Mouse (Mus musculus) lung, adult 18-20 months (tissue): ENCODE data around the gene Tmem204.
"Not testable (repeated sequence)": the region's sequence is repeated elsewhere in the genome, so short reads cannot be mapped to it uniquely, and the experiment has no call there.

Experiments used
- DNase-seq, 2 experiments: peaks; one replicate each; pipeline ENCODE4 v3.0.0; 2022; ENCODE audit warnings: mixed read lengths in 2 of 2

Gene Tmem204

DNA sequence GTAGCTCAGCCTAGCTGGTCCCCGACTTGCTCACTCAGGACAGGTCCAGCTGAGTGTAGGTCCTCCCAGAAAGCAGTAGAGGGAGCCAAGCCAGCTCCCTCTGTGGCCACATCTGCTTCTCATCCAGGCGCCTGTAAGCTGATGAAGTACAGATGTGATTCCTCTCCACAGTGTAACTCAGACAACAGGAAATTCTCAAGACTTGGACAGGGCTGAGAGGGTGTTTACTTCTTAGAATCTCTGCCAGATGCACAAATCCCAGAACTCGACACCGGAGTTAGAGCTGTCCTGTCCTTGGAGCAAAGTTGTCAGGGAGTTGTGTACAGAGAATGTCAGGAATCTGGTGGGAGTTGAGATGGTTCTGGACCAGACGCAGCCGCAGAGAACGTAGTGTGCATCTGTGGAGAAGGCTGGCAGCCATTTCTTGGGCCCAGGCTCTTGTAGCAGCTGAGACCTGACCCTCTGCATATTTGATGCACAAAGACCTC, at the start of gene Tmem204:
Gene Tmem204 (minus strand): TSS at position 148 of the 488 bp plus-strand sequence.
- peak; percentile 71 to 77 for DNase-seq

DNA sequence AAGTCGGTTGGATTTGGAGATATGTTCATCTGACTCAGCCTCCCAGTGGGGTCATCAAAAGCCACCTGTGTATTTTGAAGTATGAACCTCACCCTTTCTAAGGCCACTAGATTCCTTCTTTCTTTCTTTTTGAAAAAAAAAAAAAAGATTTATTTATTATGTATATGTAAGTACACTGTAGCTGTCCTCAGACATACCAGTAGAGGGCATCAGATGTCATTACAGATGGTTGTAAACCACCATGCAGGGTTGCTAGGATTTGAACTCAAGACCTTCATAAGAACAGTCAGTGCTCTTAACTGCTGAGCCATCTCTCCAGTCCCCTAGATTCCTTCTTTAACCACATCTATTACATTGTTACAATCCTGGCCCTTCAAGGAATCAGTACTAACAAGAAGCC, 46.7 kb upstream of the Tmem204 start:
- no peak for DNase-seq

DNA sequence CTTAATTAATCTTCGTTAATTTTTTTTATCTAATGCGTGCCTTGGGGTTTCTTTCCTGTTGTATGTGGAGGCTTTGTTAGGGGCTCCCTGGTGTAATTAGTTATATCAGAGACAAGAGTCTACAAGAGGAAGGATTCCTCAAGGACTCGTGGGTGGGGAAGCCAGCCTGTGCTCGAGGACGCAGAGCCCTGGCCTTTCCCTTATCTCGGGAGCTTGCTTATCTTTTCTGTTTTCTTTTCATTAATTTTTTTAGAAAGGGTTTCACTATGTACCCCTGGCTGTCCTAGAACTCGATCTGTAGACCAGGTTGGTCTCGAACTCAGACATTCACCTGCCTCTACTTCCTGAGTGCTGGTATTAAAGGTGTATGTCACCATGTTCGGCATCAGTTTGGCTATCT, 44.3 kb upstream of the Tmem204 start:
- no peak for DNase-seq

DNA sequence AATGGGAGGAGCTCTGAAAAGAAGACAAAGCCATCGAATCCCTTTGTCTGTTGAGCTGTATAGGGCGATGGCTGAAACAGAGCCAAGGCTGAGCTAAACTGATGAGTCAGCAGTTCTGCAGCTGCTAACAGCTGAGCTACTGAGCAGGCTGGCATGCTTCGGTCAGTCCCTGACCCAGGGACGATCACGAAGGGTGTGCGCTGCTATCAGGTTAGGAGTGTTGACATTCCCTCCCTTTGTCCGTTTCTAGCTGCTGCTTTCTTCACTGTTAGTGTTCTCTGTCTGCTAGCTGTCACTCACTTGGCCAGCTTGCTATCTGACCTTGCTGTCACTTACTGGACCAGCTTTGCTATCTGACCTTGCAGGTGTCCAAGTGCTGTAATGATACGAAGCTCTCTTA, 43.7 kb upstream of the Tmem204 start:
- no peak for DNase-seq

- not testable (repeated sequence) for DNase-seq
Observed at GRCm38 (mm10) chr17:25125442-25126060, 42.2 kb upstream of the Tmem204 start.

DNA sequence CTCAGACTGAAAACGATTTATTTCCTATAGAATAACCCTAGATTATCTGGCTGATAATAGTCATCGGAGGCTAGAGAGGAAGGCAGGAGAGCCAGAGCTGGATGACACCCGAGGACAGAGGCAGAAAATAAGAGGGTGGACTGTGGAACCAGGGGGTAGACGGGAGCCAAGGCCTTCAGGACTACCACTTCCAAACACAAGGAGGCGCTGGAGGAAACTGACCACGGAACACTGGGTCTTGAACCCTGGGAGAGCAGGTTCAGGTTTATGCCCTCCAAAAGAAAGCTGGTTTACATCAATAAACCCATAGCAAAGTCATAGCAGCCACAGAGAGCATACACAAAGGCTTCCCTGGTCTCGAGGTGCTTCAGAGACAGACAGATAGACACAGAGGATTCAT, 40.6 kb upstream of the Tmem204 start:
- DNase-seq: no peak

GRCm38 (mm10) chr17:25120406-25120805, 37.0 kb upstream of the Tmem204 start, which contains the start of gene Ptx4:
TSS of gene Ptx4 (plus strand) at chr17:25120760.
- no peak for DNase-seq

- no peak for DNase-seq
Observed at GRCm38 (mm10) chr17:25117263-25117662, 33.9 kb upstream of the Tmem204 start.

GRCm38 (mm10) chr17:25115664-25116432, 32.5 kb upstream of the Tmem204 start, which contains the start of gene Telo2:
TSS of gene Telo2 (minus strand) at chr17:25115967.
- DNase-seq: peak; percentile 93 to 96

DNA sequence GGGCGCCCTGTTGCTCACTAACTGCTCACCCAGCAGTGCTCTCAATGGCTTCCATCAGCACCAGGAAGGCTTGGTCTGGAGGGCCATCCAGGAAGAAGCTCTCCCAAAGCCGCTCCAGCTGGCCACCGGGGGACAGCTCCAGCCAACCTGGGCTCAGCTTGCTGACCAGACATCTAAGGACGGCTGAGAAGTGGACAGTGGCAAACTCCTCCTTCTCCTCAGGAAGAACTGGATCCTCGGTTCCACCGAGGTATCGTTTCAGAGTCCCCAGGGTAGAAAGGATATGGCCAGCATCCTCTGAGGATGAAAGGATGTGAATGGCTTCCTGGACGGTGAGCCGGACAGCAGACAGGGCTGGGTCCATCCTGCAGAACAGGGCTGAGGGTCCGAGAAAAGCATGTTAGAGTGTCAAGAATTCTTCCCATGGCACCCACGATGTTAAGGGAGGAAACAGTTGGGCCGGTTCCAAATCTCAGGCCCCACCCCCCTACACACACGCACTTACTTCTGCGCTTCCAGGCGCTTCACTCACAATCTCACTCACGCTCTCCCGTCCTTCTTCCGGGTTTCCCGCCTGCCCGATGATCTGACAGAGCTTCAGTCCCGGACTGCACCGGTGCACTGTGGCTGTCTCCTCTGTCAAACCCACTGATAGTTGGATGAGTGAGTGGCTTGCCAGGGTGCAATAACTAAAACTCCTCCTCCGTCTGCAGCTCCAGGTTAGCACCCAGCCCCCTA, 31.7 kb upstream of the Tmem204 start:
- DNase-seq: no peak

- DNase-seq: no peak
Observed at GRCm38 (mm10) chr17:25112423-25112810, 29.0 kb upstream of the Tmem204 start.

DNA sequence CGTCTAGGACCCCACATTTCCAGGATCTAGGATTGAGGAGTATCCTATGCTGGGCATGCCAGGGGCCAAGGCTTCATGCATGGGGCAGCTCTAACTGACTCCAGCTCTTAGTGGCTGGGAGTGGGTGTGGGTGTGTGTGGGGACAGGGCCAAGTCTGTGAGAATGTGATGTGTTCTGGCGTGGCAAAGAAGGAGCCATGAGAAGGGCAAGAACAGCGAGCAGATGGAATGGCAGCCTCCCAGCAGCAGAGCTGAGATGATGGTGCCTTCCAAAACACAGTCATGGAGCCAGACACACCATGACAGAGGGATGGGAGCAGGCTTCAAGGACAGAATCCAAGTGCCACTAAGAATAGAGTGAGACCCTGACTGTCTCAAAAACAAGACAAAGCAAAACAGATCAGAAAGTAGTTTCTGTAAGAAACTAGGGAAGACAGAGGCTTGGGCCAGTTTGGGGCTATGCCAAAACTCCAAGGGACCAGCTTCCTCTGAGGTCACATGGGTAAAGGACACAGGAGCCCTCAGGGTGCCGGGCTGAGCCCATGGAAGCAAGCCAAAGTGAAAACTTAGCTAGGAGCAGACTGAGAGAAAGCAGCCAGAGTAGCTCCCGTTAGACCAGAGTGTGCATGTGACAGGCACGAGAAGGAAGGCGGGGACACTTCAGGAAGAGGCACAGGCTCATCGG, 28.5 kb upstream of the Tmem204 start:
- peak in 1 of 2 experiments; percentile 19 for DNase-seq

- no peak for DNase-seq
Observed at GRCm38 (mm10) chr17:25111220-25111619, 27.8 kb upstream of the Tmem204 start.

GRCm38 (mm10) chr17:25110590-25110989, 27.2 kb upstream of the Tmem204 start:
- no peak for DNase-seq

DNA sequence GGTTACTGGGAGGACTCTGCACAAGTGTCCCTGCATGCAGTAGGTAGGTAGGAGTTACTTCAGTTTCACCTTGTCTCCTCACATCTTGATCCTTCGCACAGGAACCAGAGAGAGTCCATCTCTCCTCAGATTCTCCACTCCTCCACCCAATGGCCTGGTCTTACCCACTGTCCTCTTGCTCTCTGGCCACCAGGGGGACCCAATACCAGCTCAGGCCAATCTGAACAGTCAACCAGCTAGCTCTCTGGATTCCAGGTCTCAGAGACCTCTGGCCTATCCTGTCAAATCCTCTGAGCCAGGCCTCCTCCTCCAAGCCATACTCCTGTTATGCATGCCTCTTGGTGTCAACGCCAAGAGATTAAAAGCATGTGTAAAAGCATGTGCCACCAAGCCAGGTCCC, 26.2 kb upstream of the Tmem204 start:
- peak in 1 of 2 experiments; percentile 36 for DNase-seq

- no peak for DNase-seq
Observed at GRCm38 (mm10) chr17:25107786-25108185, 24.4 kb upstream of the Tmem204 start.

DNA sequence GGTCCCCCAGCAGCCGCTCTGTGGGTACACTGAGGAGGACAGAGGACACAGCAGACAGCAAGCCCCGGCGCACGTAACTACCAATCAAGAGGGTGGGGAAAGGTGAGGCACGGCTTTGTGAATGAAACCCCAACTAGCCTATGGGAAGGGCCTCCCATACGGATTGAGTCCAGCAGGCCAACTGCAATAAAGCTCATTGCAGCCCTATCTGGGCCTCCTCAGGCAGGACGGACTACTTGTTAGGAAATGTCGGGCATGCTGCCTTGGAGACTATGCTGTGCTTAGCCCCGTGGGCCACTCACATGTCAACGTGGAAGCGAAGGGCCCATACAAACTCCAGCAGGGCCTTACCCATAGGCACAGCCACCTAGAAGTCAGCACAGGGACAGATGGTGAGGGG, 17.9 kb upstream of the Tmem204 start:
- DNase-seq: no peak

- DNase-seq: no peak
Observed at GRCm38 (mm10) chr17:25100052-25100451, 16.7 kb upstream of the Tmem204 start.

DNA sequence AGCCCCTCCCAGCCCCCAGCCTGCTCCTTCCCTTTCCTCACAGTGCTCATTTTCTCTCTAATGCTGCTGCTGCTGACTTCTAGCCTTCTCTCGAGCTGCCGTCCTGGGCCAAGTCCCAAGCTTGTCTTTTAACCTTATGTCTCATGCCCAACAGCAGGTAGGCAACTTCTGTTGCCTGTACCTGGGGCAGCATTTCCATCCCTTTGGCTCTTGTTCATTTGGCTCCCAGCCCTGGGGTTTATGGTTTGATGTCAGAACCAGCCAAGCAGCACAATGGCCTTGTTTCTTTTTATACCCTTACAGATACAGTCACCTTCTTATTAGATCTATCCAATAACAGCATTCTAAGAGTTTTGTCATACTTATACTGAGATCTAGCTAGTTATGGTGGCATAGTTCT, 12.8 kb upstream of the Tmem204 start:
- no peak for DNase-seq

- DNase-seq: no peak
Observed at GRCm38 (mm10) chr17:25090450-25090849, 7.1 kb upstream of the Tmem204 start.

GRCm38 (mm10) chr17:25089158-25089557, 5.8 kb upstream of the Tmem204 start:
- no peak for DNase-seq

GRCm38 (mm10) chr17:25086724-25087123, 3.3 kb upstream of the Tmem204 start:
- no peak for DNase-seq
